Mouse (Mus musculus) T-helper 1 cell (primary cell): ENCODE results near the gene Cry2.
"Not testable (repeated sequence)": the region's sequence is repeated elsewhere in the genome, so short reads cannot be mapped to it uniquely, and the experiment has no call there.

Source experiments
- in situ Hi-C: fragments of 300-600 bp; cut with MboI, MseI; formaldehyde crosslinking; loops from one replicate; pipeline ENCODE4 v1.15.1; 2025; ENCODE audit warnings: high pct_unique_total_duplicates

Gene Cry2

DNA sequence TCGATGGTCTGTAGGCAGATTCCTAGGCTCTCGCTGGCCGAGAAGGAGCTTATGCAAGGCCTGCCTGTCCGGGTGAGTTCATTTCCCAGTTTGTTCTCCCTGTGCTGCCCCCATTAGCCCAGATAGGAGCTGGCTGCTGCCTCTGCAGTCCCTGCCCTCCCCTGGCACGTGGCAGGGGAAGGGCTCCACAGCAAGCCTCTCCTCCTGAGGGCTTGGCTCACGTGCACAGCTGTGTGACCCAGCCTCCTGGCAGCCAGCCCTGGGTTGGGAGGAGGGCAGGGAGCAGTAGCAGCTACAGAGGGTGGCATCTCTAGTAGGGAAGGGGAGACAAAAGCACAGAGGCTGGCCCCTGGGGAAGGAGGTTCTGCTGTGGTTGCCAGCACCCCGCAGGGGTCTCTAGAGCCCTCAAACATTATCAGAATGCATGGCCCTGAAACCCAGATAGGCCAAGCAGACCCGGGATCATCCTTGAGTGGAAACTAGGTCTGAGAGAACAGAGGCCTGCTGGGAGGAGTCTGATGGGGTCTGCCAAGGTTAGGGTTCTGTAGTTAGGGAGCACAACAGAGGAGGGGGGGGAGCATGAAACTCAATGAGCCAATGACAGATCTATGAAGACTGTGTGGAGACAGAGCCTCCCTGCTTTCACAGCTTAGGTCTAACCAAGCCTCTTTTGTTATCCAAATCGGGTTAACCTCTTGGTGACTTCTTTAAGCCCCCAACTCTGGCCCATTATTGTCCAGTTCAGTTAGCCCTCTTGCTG lies 10.0 kb downstream of the Cry2 start:
- in situ Hi-C loops = no loop called here

DNA sequence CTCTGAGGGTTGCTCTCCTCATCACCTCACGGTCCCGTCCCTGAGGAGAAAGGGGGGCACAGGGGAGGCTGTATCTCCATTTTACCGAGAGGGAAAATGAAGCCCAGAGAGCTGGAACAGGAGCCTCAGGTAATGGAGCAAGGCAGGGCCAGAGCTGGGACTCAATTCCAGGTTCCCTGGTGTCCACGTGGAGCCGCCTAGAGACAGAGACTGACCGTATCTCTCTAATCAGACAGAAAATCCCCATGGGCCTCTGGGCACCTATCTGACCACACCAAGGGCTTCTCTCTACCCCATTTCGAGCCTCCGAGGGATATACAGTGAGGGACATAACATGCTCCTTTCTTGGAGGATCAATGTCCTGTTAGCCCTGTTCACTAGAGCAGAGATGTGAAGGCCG lies 10.7 kb downstream of the Cry2 start:
- in situ Hi-C loops = no loop called here

DNA sequence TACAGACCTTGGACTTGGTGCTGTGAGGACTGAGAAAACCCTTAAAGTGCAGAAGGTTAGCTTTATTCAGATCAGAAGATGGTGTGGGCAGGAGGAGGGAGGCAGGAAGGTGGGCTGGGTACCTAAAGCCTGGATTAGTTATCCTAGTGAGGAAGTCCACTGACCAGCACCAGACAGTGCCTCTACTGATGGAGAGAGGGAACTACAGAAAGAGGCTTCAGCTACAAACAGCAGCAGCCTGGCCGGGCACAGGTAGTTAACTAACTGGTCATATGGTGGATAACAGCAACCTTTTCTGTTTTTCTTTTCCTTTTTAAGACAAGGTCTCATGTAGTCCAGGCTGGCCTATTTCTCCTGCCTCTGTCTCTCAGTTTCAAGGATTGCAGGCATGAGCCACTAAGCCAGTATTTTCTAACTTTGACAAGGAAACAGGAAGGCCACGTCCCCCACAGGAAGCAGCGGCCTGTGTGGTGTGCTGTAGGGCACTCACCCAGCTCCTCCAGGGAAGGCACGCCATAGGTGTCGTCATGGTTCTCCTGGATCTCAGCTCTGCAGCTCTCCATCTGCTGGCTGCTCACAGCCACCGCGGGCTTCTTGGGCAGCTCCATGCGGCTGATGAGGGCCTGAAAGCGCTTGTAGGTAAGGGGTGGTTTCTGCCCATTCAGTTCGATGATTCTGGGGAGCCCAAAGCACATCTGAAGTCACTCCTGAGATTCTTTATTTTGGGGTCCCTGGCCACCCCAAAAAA lies 11.3 kb downstream of the Cry2 start:
- in situ Hi-C loops = no loop called here

DNA sequence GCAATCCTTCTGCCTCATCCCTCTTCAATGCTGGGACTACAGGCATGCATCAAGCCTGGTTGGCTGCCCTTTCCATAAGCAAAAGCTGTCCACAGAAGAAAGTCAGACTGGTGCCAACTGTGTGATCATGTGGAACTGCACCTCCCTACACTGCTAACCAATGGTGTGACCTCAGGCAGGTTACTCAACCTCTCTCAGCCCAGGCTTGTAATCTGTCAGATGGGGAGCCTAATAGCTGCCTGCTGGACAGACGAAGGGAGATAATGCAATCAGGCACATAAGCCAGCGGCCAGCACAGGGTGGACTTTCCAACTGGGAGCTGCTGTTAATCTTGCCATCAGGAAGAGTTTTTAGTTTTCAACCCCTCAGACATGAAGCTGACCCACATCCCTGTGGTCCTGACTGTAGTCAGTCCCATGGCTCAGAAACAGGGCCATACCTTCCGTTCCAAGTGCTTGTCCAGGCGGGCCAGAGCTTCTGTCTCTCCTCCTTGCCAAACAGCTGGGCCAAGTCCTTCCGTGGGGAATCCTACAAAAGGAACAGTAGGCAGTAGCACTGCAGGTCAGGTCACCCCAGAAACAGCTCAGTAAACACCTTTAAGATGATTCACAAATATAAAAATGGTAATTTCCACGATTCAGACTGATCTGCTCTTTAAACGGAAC lies 12.0 kb downstream of the Cry2 start:
- in situ Hi-C loops = no loop called here

DNA sequence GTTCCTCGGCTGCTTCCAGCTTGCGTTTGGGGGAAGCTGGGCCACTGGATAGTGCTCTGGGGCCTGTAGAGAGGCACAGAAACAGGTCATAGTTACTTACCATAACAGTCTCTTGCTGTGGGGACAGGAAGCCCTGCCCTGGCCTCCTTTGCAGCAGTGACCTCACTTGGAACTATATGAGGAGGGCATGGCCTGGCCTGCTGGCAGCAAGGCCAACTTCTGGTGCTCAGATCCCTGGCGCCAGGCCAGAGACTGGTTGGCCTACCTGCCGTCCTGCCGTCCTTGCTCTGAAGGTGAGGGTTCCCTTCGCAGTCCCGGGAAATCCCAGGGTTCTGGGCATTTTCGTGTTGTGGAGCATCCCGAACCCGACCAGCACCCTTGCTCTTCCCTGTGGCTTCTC lies 22.1 kb downstream of the Cry2 start:
- in situ Hi-C loops = no loop called here

DNA sequence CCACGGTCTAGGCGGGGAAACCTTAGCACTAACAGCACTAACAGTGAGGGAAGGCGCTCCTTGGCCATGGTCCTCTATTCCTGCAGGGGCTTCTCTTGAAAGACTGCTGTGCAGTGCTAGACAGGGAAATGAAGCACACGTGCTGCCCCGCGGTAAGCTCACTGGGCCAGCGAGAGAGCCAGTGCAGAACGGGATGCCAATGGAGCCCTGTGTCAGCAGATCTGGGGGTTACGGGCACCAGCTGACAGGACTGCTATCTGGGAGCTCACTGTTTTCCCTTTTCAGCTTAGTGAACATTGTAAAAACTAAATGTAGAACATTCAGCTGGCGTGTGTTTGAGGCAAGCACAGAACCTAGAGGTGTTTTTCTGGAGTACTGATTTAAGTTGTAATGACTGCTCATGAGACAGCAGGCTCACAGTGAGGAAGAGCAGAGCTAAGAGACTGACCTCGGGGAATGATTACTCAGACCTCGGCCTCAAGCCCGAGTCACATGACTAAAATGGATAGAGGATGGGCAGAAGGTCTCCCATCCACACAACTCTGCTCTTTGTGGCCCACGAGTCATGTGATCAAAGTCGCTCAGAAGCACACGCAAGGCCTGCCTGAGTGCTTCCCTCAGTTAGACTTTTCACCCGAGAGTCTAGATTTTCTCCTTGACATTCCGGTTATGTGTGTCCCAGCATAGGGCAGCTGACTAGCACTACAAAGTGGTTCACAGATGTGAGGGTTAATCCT lies 25.4 kb downstream of the Cry2 start:
- in situ Hi-C loops = no loop called here

DNA sequence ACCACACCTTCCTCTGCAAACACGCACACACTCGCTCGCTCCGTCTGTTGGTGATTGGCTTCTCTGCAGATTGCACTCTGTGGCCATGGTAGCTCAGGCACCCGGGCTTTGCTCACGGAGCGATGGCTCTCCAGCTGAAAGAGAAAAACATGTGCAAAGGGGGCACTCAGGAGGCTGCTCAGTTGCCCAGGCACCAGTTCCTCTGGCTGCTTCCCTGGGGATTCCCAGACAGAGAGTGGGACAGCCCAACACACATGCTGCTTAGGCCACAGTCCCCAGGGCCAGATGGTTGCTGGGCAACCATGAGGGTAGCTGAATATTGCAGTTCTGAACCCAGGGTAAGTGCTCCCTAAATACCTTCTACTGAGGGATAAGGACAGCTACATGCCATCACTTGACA lies 28.2 kb downstream of the Cry2 start:
- in situ Hi-C loops = no loop called here

DNA sequence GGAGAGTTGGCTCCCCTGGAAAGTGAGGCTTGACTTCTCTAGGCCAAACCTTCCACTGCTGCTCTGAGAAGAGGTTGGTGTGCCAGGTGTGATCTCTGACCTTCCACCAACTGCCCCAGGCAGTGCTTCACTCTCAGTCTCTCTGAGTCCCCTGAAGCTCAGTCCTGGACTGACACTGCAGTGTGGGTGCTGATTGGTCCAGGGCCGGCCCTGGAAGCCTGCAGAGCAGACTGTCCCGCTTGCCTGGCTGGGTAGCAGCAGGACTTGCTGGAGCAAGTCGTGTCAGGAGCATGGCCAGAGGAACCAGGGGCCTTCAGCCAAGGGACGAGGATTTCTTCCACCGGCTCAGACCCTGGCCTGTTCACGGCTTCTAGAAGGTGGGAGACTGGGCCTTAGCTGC lies 29.1 kb downstream of the Cry2 start:
- in situ Hi-C loops = no loop called here

DNA sequence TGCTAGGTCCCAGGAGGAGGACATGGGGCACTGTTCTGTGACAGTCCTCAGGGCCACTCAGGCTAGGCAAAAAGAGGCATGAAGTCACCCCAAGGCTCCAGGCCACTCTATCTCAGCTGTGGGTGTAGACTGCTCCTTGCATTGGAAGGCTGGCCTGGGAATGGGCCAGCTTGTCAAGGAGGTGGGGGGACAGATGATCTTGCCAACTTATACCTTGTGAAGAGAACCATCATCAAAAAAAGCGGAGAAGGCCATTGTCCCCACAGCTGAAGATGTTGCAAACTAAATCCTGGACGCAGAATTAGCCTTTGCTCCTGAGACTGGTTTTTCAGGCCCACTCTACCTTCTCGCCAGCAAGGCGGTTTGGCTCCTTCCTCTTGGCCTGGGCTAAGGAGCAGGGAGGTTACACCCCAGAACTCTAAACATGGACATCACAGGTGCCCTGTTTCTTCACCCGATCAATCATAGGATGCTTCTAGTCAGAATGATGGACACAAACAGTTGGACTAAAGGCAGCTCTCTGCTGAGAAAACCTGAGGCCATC lies 30.0 kb downstream of the Cry2 start:
- in situ Hi-C loops = no loop called here

DNA sequence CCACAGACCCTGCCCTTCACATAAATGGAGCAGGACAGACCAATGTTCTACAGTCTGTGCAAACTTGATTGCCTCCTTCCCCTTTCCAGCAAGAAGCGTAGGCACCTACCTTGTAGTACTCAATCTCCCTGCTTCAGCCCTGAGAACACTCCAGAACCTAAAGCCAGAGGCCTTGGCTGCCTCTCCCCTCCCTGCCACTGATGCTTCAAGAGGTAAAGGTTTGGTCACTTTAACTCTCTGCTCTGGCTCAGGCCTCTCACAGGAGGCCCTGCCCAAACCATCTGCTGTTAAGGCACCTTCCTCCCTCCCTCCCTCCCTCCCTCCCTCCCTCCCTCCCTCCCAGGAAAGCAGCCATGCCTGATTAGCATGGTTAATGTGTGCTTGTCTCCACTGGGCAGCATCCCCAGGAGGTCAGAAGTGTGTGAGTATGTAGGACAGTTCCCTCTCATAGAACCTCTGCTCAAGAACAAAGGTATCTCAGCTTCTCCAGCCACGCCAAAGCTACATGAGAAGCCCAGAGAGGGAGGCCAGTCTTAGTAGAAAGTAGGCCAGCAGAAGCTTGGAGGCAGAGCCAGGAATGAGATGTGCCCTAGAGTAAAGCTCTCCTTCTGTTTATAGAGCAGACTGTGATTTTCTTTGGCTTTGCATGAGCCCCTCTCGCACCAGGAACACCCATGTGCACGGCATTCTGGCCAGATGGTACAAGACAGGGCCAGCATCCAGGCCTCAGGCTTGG lies 31.1 kb downstream of the Cry2 start:
- in situ Hi-C loops = no loop called here

DNA sequence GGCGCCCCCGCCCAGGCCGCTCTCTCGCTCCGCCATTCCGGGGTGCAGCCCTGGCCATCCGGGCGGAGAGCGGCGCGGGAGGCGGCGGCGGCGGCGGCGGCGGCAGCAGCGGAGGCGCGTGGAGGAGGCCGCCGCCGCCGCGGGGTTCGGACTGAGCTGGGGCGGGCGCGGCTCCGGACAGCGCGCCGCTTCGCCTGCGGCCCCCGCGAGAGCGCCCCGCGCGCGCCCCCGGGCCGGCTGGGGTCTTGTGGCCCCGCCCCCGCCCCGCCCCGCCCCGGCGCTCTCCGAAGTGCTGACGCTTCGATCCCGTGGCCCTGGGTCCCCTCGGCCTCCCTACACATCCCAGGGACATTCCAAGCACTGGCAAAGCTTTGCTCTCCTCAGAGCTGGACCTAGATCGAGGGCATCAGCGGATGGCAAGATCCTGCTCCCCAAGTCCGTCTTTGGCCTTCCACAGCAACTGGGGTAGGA lies 32.7 kb downstream of the Cry2 start, which contains the start of gene Mapk8ip1:
Gene Mapk8ip1, minus strand, starts transcription at position 173 of the 471 bp plus-strand sequence.
- in situ Hi-C loops = no loop called here

DNA sequence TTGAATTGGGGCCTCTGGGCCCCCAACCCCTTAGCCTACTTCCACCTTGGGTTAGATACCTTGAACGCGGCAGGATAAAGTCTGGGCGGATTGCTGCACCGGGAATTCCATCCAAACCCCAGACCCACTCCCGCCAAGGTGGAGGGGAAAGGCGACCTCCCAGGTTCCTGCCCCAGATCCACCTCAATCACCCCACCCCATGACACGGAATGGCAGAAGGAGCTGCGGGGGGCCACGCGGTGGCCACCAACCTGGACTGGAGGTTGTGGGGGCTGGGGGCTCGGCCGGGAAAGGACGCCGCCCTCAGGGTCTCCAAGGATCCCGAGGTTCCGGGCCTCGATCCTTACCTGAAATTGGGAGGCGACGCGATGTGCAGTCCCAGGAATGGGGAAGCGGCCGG lies 33.2 kb downstream of the Cry2 start:
- in situ Hi-C loops = no loop called here

DNA sequence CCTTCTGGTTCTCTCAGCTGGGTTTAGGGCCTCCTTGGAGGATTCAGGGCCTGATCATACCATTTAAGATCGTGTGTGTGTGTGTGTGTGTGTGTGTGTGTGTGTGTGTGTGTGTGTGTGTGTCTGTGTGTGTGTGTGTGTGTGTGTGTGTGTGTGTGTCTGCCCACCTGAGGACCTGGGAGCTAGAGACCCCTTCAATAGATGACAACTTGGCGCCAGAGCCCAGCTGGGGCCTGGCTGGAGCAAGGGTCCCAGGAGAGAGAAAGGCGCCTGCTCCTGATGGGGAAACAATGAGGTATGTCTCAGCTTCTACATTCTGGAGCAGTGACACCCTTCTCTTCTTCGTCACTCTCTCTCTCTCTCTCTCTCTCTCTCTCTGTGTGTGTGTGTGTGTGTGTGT lies 34.0 kb downstream of the Cry2 start:
- in situ Hi-C loops = not testable (repeated sequence)

DNA sequence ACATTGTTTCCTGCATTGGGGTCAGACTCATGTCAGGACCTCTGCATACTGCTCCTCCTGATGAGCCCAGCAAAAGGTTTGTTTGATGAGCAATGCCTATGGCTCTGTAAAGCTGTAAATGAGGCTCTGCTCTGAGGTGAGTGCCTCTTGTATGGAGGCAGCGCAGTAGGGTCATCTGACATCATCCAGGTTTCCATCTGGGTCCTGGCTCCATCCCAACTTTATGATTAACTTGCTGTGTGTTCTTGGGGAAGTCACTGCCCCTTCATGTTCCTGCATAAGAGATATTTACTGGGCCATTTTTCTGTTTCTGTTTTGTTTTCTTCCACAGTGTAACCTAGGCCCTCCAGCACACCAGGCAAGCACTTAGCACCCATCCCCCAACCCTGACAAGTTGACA lies 36.4 kb downstream of the Cry2 start:
- in situ Hi-C loops = no loop called here

DNA sequence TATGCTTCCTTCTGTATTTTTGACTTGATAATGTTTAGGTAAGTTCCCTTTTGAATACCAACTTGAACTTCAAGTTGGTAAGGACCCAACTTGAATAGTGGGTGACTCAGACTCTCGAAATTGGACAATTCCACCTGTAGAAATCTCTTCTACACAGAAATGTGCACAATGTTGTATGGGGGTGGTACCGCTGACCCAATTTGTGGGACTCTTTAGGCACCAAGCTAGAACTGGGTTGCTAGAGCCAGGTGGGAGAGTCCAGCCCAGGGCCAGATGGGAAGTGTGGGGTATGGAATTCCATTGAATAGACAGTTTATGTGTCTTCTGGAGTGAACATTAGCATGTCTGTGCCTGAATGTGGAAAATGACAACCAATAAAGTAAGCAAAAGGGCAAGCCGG lies 38.3 kb downstream of the Cry2 start:
- in situ Hi-C loops = no loop called here

DNA sequence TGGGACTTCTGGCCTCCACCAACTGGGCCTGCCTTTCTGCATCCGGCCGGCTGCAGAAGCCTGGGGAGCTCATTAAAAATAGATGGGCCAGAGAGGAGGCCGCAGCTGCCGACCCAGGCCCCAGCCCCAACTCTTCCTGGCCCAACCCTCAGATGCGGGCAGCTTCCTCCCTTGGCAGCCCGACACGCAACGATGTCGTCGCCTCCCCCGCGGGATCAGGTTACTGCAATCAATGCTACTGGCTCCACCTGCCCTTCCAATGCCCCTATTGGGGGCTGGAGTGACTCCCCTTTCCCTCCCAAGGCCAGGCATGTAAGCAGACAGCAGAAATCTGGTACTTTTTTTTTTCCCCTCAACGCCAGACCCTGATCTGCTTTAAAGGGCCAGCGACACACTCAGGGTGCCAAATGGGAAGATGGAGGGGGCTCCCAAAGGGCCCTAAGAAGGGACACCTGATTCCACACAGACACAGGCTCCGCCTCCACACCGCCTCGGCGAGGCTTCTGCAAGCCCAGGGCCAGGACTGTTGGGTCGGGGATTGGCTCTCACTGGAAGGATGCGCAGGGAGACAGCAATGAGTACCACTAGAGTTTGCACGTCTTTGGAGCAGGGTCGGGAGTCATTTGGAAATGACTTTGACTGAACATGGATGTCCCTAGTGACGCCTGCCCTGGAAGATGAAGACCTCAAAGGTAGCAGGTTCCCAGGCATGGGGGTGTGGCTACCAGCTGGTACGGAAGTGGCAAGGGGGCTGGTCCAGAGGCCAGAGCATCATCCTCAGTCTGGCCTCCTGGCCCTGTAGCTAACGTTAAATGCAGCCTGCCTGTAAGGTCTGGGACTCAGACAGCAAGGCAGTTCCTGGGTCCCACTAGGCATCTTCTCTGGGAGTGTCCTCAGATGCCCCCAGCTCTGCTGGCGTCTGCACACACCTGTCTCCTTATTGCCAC lies 41.3 kb downstream of the Cry2 start:
- in situ Hi-C loops = no loop called here

DNA sequence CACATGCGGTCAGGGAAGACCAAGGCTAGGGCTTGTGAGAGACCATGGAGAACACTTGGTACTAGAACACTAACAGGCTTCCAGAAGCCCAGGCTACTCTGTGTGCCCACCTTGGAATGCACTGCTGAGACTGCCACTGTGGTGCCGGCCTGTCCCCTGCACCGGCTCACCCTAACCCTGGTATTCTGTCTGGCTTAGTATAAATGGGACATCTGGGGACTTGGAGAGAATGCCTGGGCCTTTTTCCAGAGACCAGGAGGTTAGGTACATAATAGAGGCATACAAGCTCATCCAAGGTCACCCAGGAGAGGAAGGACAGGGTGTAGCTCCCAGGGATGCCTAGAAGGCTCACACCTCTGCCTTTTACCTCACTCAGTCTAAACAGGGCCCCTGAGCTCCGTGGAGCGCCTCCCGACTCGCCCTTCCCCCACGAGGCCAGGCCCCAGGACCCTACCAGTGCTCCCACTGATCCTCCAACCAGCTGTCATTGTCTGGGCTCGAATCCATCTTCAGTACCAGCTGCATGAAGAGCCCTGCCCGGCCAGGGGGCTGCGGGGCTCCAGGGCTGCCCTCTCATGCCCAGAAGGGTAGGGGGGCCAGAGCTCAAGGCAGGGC lies 42.0 kb downstream of the Cry2 start:
- in situ Hi-C loops = no loop called here

DNA sequence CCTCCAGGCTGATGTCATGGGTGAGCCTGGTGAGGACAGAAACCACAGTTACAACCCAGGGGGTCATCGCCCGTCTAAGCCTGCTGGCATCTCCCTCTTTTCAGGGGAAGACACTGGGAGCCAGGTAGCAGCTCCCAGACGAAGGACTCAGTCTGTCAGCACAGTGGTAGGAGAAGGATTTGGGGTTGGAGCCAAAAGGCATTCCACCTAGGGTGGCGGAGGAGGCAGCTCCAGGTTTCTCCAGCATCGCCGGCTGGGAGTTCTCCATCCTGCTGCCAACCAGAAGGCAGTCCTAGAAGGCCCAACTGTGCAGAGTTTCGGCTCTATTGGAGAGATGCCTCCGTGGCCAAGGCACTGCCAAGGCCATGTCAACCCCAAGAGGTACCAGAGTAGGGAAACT lies 42.7 kb downstream of the Cry2 start:
- in situ Hi-C loops = no loop called here

DNA sequence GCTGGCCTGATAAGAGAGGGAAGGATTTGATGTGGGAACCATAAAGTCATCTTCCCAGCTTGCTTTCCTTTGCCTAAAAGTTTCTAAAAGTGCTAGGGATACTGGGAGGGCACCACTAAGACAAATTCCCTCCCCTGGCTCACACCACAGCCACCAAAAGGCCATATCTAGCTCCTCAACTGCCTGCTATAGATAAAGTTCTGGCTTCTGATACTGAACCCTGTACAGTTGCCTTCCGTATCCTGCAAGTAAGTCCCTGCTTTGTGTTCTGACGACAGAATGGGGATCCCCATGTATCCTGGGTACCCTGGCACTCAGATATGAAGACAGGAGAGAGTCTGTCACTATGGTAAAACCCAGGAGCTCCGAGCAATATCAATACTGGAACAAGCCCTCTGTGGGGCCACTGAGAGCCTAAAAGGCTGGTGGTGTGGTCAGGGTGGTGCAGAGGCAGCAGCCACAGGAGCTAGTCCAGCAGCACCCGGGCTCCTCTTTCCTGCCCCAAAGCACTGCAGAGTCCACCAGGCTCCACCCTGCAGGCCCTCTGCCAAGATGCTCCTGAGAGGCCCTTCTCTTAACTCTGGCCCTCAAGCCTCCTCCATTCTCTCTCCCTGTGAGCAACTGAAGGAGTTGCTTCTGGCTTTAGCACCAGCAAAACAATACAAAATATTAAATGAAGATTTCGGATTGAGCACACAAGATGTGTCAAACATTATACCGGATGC lies 43.5 kb downstream of the Cry2 start:
- in situ Hi-C loops = no loop called here
